Mouse (Mus musculus) hematopoietic stem cell, adult 5-6 weeks (primary cell): ENCODE data around the gene Drp2. TPM values are rescaled to one million over a fixed set of nuclear protein-coding genes. Genes with fewer than 3 reads are reported as not detected.

Experiments
- ATAC-seq, 2 experiments: fragments of 125-278 bp in 1 of 2; replicated peaks in 1 of 2; 2 replicates each; pipeline ENCODE4 v1.8.0; 2016 to 2017; ENCODE audit warnings: inconsistent platforms in 2 of 2, mild to moderate bottlenecking in 2 of 2, moderate number of reproducible peaks in 2 of 2, low read depth in 1 of 2, moderate TSS enrichment in 1 of 2; ENCODE audit not compliant: low FRiP score in 2 of 2, poor library complexity in 2 of 2, severe bottlenecking in 2 of 2, insufficient read depth in 1 of 2, low TSS enrichment in 1 of 2
- total RNA-seq: library from RNA; stranded (forward); fragments of 172-1452, 232-1000 nt; gene quantifications from 2 replicates; pipeline ENCODE4 v1.2.3, GENCODE M21; 2017

The Drp2 gene
- 0.25 TPM in 1 of 2 replicates, not detected in the other for total RNA-seq

- ATAC-seq, result 0 out of 4 replicates have a peak, but pooled peaks of 1 of the 2 experiments have one; percentile 27
Measured at GRCm38 (mm10) chrX:134403863-134404583, at the start of gene Drp2. TSS of gene Drp2 (plus strand) at chrX:134404551.

GRCm38 (mm10) chrX:134359336-134359735 is 45.0 kb upstream of the Drp2 start:
- ATAC-seq, result no peak

- no peak for ATAC-seq
Measured at GRCm38 (mm10) chrX:134362156-134362555, 42.2 kb upstream of the Drp2 start.

- ATAC-seq, result no peak
Measured at GRCm38 (mm10) chrX:134365421-134365820, 38.9 kb upstream of the Drp2 start.

GRCm38 (mm10) chrX:134366547-134366946 is 37.8 kb upstream of the Drp2 start:
- no peak for ATAC-seq

GRCm38 (mm10) chrX:134371279-134371678 is 33.1 kb upstream of the Drp2 start:
- ATAC-seq, result no peak

GRCm38 (mm10) chrX:134374190-134374589 is 30.2 kb upstream of the Drp2 start:
- no peak for ATAC-seq

GRCm38 (mm10) chrX:134384896-134385295 is 19.5 kb upstream of the Drp2 start:
- no peak for ATAC-seq

GRCm38 (mm10) chrX:134398972-134399371 is 5.4 kb upstream of the Drp2 start:
- no peak for ATAC-seq

GRCm38 (mm10) chrX:134404584-134404955 is 219 bp downstream of the Drp2 start:
- no peak for ATAC-seq

- no peak for ATAC-seq
Measured at GRCm38 (mm10) chrX:134409354-134409900, 5.1 kb downstream of the Drp2 start.

- no peak for ATAC-seq
Measured at GRCm38 (mm10) chrX:134412096-134412495, 7.7 kb downstream of the Drp2 start.

- no peak for ATAC-seq
Measured at GRCm38 (mm10) chrX:134420097-134420496, 15.7 kb downstream of the Drp2 start.

GRCm38 (mm10) chrX:134424263-134424662 is 19.9 kb downstream of the Drp2 start:
- ATAC-seq, result 0 out of 4 replicates have a peak, but pooled peaks of 1 of the 2 experiments have one; percentile 22

GRCm38 (mm10) chrX:134425798-134426197 is 21.4 kb downstream of the Drp2 start:
- no peak for ATAC-seq

- no peak for ATAC-seq
Measured at GRCm38 (mm10) chrX:134426819-134427218, 22.5 kb downstream of the Drp2 start.

GRCm38 (mm10) chrX:134427307-134427706 is 23.0 kb downstream of the Drp2 start:
- no peak for ATAC-seq

GRCm38 (mm10) chrX:134474988-134475710 is 70.8 kb downstream of the Drp2 start:
- ATAC-seq, result no peak
